Mouse (Mus musculus) E14TG2a.4 (cell line): Measurements from ENCODE around the gene Ndufb3.

ENCODE experiments used
- CTCF ChIP-seq: conservative IDR thresholded peaks from 2 replicates; pipeline ENCODE4 v1.5.1; 2014; ENCODE audit warnings: low read length
- NANOG ChIP-seq: IDR thresholded peaks from 2 replicates; pipeline ENCODE4 v1.6.1; 2014; ENCODE audit warnings: borderline replicate concordance, low read length, mixed read lengths

- TF ChIP-seq CTCF (peak; percentile 56), NANOG (no peak)
Measured at GRCm38 (mm10) chr1:58618766-58619165, 32.6 kb downstream of the Ndufb3 start.
